Mouse (Mus musculus) heart, adult 18-20 months (tissue): ENCODE results near the gene Pygm. TPM values are rescaled to one million over a fixed set of nuclear protein-coding genes. Genes with fewer than 3 reads are reported as not detected.

Experiments
- DNase-seq, 2 experiments: peaks; one replicate each; pipeline ENCODE4 v3.0.0; 2021 to 2022; ENCODE audit warnings: mixed read lengths in 1 of 2
- total RNA-seq, 2 experiments: library from RNA; stranded (reverse); gene quantifications; 2 replicates each; pipeline ENCODE4 v1.2.3; 2021

Gene Pygm
- total RNA-seq, 2 experiments from 2014 or later = 1,224 to 1,269 TPM

DNA sequence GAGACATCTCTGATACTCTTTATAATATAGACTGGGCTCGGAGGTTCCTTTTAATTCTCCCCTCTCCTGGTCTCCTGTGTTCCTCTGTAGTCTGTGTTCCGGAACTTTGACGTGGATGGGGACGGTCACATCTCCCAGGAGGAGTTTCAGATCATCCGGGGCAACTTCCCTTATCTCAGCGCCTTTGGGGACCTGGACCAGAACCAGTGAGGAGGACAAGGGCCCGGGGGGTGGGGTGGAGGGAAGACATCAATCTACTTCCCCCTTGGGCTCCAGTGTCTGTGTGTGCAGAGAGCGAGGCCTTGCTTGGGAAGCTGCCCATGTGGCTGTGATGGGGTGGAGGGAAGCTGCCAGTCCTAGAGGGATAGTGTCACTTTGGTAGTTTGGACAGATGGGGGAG, 24.6 kb downstream of the Pygm start:
- DNase-seq = peak in 1 of 2 experiments; percentile 63

DNA sequence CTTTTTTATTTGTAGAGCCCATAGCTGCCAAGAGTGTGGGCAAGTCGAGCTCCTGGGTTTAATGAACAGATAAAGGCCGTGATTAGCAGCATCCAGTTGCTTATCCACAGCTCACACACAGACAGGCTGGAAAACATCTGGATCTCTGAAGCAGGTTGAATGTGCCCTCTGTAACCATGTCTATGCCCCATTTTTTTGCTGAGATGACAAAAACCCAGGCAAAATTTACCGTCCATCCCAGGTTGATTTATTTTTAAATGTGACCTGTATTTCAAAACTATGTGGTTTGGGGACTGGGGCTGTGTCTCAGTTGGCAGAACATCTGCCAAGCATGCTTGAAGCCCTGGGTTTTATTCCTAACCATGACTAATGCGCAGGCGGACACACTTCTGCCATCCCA, 25.0 kb downstream of the Pygm start:
- no peak for DNase-seq

DNA sequence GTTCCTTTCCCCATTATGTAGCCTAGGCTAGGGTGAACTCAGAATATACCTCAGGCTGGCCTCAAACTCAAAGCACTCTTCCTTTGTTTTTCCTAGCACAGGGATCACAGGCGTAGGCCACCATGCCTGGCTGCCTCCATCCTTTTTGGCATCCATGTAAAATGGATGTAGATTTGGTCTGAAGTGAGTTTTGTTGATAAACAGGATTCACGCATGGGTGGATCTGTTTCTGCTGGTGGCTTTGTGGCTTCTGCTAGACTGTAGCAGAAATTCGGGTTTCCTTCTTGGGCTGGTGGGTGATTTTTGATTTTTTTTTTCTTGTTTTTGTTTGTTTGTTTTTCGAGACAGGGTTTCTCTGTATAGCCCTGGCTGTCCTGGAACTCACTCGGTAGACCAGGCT, 25.7 kb downstream of the Pygm start:
- no peak for DNase-seq

DNA sequence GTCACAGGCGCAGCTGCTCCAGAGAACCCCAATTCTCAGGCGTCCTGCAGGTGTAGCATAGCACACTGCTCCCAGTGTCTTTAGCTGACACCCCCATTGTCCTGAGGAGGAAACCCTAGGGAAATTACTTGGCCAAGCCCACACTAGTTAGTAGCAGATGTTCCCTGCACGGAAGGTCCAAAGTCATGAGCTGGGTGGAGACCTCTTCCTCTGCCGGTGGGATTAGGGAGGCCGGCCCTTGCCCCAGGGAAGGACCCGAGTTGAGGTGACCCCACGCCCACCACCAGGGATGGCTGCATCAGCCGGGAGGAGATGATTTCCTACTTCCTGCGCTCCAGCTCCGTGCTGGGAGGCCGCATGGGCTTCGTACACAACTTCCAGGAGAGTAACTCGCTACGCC, 28.6 kb downstream of the Pygm start:
- peak in 1 of 2 experiments; percentile 62 for DNase-seq

DNA sequence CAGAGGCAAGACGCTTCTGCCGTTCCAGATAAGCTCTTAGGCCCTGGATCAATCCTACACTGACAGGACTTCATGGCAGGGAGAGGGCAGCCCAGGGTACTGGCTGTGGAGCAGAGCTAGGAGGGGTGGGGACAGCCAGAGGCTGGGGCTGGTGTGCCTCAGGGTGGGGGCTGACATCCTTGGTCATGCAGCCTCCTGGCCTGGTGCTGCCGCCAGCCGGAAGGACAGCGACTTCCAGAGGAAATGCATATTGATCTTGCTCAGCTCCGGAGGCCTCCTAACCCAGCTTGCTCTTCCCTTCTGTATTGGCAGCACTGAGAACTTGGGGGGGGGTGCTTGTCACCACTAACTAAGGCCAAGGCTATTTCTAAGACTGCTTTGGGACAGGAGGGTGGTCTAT, 31.3 kb downstream of the Pygm start:
- DNase-seq = no peak

DNA sequence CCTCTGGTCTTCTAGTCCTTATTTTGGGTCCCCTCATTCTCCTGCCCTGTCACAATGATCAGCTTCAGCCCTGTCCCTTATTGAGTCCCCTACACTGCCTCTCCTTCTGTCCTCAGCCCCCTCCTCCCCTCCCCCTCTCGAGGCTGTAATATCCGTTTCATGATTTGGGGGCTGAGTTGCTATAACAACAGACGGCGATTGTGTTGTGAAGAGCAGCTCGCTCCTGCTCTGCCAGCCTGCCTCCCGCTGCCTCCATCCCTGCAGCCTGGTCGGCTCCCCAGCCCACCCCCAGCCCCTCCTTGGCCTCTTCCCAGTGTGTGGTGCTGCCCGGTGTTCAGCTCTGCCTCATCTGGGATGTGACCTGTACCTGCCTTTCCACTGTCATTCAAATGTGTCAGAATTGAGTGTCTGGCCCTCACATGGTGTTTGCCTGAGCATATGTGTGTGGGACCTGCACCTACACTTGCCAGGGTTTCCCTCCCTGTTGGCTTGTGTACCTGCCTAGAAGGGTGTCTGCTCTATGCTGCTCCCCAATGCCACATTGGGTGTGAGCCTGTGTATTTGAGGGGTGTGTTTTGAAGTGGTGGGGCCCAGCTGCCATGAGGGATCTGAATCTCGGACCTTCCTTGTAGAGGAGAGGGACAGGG, 32.0 kb downstream of the Pygm start:
- no peak for DNase-seq

DNA sequence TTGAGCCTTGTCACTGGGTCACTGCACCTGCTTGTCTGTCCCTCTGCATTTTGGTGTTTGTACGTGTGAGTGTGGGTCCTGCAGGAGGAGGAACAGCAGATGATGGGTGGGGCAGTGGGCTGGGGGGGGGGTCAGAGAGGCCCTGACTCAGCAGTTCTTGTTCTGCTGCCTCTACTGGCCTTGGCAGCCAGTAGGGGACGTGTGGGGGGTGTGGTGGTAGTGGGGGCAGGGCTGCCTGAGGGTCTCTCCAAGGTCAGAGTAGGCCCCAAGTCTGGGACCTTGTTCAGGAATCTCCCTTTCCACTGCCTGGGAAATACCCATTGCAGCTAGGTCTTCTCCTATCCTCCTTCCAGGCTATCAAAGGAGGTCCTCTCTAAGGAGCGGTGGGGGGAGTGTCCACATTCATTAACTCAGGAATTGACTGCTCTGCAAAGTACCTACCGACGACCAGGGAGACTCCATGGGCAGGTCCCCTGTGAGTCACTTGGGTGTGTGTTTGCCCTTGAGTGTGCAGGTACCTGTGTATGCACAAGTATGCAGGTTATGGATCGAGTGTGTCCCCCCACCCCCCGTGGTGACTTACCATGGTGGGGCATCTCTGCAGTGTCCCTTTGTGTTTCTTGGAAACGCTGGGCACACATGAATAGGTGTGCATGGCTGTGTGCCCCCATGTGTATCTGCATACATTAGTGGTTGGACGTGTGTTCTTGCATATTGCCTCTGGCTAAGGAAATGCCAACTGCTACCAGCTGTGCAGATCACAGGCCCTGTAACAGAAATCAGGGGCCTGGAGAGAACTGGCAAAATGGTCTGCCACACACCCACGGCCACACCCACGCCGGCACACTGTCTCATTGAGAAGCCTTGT, 32.9 kb downstream of the Pygm start:
- DNase-seq = no peak

DNA sequence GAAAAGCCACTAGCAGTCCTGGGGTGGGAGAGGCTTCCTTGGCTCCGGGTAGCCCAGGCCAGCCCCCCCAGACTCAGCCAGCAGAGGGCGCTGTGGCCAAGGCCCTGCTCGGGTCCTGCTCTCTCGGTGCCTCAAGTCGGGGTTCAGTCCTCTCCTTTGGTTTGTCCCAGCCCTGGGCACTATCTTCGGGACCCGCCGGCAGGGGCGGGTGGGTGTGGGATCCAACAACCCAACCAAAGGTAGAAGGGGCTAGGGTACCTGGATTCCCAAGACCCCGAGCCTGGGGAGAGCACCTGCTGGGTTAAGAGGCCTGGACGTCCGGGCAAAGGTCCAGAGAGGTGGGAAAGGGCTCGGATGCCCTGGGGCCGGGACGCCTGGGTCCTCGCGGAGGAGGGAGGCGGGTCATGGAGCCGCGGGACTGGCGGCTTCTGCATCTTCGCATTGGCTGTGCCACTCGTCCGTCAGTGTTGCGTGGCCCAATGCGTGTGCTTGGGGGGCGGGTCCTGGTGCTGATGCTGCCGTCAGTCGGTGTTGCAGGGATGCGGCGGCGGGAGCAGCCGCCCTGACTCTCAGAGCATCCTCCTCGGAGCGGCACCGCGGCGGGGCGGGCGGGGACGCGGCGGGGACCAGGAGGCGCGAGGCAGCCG, 34.2 kb downstream of the Pygm start, which contains the start of gene Nrxn2:
Gene Nrxn2, plus strand, starts transcription at position 499 of the 647 bp plus-strand sequence.
- peak; percentile 88 to 91 for DNase-seq

DNA sequence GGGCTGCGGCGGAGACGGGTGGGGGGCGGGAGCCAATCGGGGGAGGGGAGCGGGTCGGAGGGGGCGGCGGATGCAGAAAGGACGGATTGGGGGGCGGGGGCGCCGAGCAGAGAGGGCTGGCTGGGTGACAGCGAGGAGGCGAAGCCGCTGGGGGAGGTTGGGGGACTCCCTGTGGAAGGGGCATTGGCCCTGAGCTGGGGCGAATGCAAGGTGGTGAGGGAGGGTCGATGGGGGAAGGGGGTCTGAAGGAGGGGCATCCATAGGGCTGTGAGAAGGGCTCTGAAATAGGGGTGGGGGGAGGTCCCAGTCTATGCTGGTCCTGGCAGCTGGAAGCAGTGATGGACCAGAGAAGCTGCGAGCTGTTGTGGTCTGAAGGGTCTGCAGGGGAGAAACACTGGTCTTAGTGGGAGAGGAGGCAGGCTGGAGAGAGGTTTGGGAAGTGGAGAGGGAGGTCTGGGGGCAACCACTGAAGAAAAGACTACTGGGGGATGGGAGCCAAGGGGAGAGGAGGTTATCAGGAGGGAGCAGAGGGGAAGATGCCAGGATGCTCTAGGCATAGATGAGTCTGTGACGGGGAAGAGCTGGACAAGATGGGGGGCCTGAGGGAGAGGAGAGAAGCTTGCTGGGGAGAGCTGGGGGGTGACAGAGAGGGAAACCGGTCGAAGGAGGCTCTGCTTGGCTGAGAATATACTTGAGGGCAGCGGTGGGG, 34.9 kb downstream of the Pygm start:
- no peak for DNase-seq

DNA sequence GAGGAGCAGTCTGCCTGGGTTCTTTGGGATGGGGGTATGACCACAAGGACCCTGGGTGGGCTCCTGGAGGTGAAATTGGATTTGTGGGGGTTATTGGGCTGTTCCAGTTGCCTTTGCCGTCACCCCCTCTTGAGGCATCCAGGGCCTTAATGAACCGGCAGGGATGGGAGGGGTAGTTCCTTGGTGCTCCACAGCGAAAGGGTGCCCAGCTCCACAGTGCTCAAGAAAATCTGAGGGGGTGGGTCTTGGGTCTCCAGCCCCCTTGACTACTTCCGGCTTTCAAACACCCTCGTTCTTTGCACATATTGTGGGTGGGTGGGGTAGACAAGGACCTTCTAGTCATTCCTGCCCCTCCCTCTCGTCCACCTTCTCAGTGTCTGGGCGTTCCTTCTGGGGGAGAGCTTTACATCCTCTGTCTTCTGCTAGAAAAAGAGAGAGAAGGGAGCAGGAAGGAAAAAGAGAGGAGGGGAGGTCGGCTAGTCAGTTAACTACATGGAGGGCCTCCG, 35.7 kb downstream of the Pygm start:
- no peak for DNase-seq

DNA sequence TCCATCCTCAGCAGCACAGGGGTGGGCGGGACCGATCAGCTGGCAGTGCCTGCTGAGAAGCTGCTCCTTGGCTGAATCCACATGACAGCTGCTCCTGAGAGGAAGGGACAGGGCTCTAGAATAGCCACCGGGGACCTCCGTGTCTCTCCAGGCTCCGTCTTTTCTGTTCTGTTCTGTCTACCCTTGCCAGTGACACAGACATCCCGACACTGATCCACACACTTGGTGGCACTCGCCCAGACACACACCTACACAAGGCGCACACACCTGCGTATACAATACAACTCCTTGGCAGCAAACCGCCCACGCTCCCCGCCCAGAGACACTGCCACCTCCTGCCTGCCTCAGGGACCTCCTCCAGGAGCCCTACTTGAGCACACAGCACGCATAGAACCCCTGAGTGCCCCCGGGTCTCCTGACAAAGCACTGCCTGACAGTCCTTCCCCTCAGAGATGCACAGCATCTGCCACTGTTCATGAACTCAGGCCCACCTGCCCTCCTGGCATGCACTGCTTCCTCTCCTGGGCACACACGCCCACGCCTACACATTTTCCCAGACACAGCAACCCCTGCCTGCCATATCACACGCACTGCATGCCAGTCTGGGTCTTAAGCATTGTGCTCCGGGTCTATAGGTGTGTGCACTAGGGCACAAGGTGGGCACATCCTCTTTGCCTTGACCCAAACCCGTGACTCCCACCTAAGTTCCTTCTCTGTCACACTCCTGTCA, 36.4 kb downstream of the Pygm start:
- DNase-seq = no peak

DNA sequence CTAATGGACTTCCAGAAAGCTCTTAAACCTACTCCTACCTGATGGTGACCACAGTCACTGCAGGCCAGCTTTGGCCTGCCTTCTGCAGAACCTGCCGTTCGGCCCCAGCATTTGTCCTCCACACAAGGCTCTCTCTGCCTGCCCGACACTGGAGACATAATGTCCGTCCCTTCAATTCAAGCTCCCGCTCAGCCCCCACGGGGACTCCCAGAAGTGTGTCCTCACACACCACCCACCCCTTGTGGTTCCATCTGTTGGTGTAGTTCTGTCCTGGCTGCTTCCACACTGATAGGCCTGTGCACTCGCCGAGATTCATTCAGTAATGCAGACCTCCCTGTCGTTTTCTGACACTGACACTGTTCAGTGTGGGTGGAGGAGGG, 37.0 kb downstream of the Pygm start:
- no peak for DNase-seq

DNA sequence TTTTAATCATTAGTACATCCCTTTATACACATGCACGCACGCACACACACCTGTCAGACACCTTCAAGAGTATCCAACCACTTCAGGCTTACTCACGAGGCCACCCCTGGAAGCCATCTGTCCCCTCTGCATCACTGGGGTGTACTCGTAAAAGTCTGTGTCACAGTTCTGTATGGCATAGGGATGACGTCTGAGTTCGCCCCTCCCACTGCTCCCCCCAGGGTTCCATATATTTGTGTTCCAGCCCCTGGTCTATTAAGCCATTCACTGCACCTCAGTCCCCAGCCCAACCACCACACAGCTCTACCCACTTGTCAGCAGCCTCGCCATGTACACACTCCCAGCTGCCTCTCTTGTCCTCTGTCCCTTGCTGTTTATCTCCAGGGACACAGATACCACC, 37.8 kb downstream of the Pygm start:
- no peak for DNase-seq

DNA sequence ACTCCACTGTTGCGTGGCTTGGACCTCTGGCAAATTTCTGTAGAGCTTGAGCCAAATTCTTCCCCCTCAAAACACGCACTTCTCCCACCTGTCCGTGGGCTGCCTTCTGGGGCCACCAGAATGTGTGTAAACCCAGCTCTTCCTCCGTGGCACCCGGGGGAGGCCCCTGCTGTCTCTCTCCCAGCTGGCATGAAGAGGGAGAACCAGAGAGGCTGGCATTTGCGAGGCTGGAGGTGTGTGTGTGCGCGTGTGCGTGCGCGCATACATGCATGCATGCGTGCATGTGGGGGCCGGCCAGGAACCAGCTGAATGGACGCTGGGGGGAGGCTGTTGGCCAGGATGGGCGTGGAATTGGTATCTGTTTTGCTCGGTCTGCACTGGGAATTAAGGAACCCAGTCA, 39.0 kb downstream of the Pygm start:
- no peak for DNase-seq

DNA sequence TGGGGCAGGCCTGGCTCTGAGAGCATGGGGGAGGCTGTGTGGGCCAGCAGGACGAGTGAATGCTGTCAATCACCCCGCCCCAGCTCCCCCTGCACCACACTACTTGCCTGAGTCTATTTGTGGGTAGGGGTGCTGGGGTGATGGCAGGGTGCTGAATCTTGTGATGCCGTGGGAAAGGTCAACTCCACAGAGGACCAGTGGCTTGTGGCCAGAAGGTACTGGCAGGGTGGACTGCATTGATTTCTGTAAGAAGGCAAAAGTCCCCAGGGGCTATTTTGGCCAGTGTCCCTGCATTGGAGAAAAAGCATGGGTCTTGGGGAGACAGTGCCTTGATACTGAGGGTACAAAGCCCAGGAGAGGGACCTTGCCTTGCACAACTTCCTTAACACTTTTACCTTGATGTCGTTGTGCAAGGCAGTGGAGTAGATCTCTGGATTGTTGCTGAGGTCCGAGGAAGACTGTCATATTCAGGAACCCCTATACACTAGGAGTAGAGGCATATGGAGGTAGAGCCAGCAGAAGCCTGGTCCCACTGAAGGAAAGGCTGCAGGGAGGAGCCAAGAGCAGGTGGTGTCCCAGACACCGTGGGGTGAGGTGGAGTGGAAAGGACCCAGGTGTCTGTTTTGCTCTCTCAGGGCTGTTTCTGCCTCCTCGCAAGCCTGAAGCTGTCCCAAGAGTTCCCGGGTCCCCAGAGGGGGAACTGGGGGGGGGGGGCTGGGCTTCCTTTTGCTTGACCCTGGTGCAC, 40.1 kb downstream of the Pygm start:
- no peak for DNase-seq

DNA sequence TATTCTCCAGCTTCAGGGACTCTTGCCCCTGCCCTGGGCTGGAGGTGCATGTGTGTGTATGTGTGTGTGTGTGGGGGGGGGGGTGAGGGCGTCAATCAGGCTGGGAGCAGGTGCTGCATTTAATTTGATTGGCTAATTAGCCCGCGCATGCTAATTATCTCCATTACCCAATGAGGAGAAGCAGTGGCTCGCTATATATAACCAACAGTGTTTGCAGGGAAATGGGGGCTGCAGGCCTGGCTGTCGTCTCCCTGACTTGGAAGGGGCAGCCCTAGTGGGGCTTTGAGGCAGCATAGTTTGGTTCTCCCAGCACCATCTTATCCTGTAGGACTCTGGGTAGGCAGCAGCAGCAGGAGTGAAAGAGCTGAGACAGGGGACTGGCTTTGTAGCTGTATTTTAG, 41.4 kb downstream of the Pygm start:
- no peak for DNase-seq

DNA sequence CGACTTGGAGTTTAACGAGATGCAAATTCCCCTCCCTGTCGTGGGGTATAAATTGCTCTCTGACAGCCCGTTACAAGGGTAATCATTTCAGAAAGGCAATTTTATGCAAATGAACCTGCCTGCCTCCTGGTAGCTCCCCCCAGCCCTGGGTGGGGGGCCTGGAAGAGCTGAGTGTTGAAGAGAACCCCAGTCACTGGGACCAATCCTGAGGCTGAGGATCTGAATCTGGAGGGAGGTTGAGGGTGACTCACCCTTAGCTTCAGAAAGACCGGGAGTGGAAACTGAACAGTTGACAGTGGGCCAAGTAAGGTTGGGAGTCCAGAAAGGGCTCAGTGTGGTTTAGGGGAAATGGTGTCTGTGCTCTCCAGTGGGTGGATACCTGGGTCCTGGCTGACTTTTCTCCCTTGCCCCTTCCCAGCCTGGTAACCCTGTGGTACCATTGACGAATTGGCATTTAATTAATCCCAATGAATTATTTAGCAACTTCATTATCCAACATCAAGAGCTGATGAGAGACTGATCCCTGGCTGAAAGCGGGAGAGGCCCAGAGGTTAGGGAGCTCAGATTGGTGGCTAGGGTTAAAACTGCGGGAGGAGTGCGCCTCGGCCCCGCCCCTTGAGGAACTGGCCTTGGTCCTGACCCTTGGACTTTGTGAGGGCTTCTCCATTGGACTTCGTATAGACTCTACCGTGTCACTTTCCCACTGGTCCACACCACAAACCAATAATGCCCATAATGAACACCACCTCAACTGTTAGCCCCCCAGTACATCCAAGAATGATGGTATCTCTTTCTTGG, 42.7 kb downstream of the Pygm start:
- DNase-seq = peak in 1 of 2 experiments; percentile 52

DNA sequence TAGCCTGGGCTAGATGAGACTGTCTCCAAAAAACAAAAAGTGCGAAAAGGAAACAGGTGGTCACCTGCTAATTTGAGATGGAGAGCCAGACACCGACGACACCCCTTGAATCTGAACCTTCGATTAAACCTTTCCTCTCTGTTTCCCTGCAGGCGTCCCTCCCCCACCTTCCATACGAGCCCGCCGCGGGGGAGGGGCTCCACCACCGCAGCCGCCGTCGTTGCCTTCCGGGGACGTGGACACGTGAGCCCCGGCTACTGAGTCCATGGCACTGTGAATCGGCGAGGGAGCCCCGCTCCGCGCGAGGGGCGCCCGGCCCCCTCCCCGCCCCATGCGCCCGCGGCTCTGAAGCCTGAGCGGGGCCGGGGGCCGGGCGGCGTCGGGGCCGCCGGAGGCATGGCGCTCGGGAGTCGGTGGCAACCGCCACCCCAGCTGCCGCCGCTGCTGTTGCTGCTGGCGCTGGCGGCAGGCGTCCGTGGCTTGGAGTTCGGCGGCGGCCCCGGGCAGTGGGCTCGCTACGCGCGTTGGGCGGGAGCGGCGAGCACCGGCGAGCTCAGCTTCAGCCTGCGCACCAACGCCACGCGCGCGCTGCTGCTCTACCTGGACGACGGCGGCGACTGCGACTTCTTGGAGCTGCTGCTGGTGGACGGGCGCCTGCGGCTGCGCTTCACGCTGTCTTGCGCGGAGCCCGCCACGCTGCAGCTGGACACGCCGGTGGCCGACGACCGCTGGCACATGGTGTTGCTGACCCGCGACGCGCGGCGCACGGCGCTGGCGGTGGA, 43.6 kb downstream of the Pygm start:
- DNase-seq = no peak

DNA sequence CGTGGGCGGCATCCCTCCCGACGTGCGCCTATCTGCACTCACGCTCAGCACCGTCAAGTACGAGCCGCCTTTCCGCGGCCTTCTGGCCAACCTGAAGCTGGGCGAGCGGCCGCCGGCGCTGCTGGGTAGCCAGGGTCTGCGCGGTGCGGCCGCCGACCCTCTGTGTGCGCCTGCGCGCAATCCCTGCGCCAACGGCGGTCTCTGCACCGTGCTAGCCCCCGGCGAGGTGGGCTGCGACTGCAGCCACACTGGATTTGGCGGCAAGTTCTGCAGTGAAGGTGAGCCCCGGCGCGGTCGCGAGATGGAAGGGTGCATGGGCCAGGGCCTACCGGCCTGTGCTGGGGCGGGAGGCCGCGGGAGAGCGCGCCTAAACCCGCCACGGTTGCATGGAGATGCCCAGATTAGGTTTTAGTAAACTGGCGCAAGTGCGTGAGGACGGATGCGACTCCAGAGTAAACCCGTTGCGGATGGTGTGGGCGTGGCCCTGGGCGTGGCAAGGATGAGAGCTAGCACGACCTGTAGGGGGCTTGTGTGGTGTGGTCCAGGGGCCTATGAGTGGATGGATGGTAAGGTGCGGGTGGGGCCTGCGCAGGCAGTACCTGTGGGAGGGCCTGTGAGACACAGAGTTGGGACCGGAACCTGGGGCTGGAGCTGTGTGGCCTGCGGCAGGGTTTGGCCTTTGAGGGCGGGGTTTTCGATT, 44.5 kb downstream of the Pygm start:
- DNase-seq = no peak
